Mouse (Mus musculus): ENCODE measurements at regions not wholly inside any gene's neighbourhood (a gene's known extent, or its start where the extent isn't known, plus 50 kb on each side); places are given as distances from the start of the nearest gene placed in this dataset.

- ATAC-seq (ENCODE audit: extremely low read depth, insufficient number of reproducible peaks, low FRiP score, poor library complexity, severe bottlenecking): no peak
Observed at GRCm38 (mm10) chr14:106044274-106044673, 61.7 kb upstream of the Trim52 start.

GRCm38 (mm10) chr14:106050231-106050630 is 55.8 kb upstream of the Trim52 start:
- ATAC-seq (ENCODE audit: extremely low read depth, insufficient number of reproducible peaks, low FRiP score, poor library complexity, severe bottlenecking): no peak

DNA sequence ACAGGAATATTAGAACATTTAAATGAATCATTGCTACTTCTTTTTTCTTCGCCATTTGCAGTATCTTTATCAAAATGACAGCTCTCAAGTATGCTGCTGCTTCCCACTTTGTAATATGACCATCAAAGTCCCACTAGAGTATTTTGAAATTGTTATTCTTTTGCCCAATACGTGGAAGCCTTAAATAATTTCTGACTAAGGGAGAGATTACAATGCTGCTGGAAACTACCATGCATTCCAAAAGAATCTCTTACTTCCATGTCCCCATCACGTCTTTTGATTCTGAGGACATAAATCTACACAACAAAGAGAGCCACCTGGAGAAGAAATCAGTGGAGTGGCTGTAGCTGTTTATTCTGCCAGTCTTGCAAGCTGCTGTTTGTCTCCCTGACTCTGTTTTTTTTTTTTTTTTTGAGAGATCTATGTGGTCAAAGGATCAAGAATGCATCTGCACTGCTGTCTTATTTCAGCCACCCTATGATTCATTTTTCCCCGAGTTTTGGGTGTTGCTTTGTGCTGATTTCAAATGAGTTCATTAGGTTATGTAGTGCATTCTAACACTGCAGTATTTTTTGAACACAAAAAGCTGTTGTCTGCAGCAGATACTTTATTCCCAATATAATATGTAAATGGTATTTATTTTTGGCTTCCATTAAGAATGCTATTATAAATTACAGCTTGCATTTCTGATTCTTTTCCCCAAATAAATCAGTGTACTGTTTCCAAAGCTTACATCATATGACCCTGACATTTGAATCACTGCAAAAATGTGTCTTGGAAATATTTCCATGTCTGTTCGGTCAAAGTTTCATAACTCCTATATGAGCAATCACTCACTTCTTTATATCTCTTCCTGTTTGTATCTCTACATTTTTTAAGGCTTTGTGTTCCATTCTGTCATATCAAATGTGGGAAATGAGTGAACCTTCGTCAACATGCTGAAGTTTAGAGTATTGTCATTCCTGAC is 53.1 kb upstream of the Trim52 start:
- ATAC-seq (ENCODE audit: extremely low read depth, insufficient number of reproducible peaks, low FRiP score, poor library complexity, severe bottlenecking): no peak
